Mouse (Mus musculus): ENCODE data around the gene Abt1. TPM values are rescaled to one million over a fixed set of nuclear protein-coding genes. Genes with fewer than 3 reads are reported as not detected.

Gene Abt1
- 8.7 and 9.1 TPM in 2 replicates for polyA plus RNA-seq (2015; fragmentation: Nextera tagmentation; extraction: Ambion mirVana)

GRCm38 (mm10) chr13:23423286-23424051 lies at the start of gene Abt1:
Gene Abt1, minus strand, starts transcription at chr13:23423866.

GRCm38 (mm10) chr13:23465600-23466109 lies 42.0 kb upstream of the Abt1 start, which contains the start of gene Btn1a1:
Gene Btn1a1, minus strand, starts transcription at chr13:23465901.

GRCm38 (mm10) chr13:23368583-23369420 lies 54.9 kb downstream of the Abt1 start, which contains the start of gene Zfp322a:
Gene Zfp322a, minus strand, starts transcription at chr13:23369208.

Other genes starting within 250 kb of the Abt1 start
- not detected in 2 replicates for gene Vmn1r220, start 235.9 kb downstream of the Abt1 start, polyA plus RNA-seq (2015; fragmentation: Nextera tagmentation; extraction: Ambion mirVana)
- gene Vmn1r221, start 209.7 kb downstream of the Abt1 start, polyA plus RNA-seq (2015; fragmentation: Nextera tagmentation; extraction: Ambion mirVana), result not detected in 2 replicates
- not detected in 2 replicates for gene Vmn1r222, start 187.9 kb downstream of the Abt1 start, polyA plus RNA-seq (2015; fragmentation: Nextera tagmentation; extraction: Ambion mirVana)
- gene Vmn1r223, start 176.7 kb downstream of the Abt1 start, polyA plus RNA-seq (2015; fragmentation: Nextera tagmentation; extraction: Ambion mirVana), result not detected in 2 replicates
- 18.7 and 18.8 TPM in 2 replicates for gene Zfp322a, start 54.7 kb downstream of the Abt1 start, polyA plus RNA-seq (2015; fragmentation: Nextera tagmentation; extraction: Ambion mirVana)
- gene Btn1a1, start 42.0 kb upstream of the Abt1 start, polyA plus RNA-seq (2015; fragmentation: Nextera tagmentation; extraction: Ambion mirVana), result not detected in 2 replicates
- gene Btn2a2, start 65.0 kb upstream of the Abt1 start, polyA plus RNA-seq (2015; fragmentation: Nextera tagmentation; extraction: Ambion mirVana), result 0.07 TPM in 1 of 2 replicates, not detected in the other
- 38.5 and 44.1 TPM in 2 replicates for gene Hist1h4h, start 107.2 kb upstream of the Abt1 start, polyA plus RNA-seq (2015; fragmentation: Nextera tagmentation; extraction: Ambion mirVana)
- 1.8 and 3.4 TPM in 2 replicates for gene Hist1h2af, start 110.0 kb upstream of the Abt1 start, polyA plus RNA-seq (2015; fragmentation: Nextera tagmentation; extraction: Ambion mirVana)
- gene Hist1h3g, start 111.6 kb upstream of the Abt1 start, polyA plus RNA-seq (2015; fragmentation: Nextera tagmentation; extraction: Ambion mirVana), result 1.00 and 1.2 TPM in 2 replicates
- gene Hist1h2bh, start 119.5 kb upstream of the Abt1 start, polyA plus RNA-seq (2015; fragmentation: Nextera tagmentation; extraction: Ambion mirVana), result 0.44 and 0.72 TPM in 2 replicates
- 0.50 and 0.59 TPM in 2 replicates for gene Hist1h3f, start 120.2 kb upstream of the Abt1 start, polyA plus RNA-seq (2015; fragmentation: Nextera tagmentation; extraction: Ambion mirVana)
- gene Hist1h4f, start 127.8 kb upstream of the Abt1 start, polyA plus RNA-seq (2015; fragmentation: Nextera tagmentation; extraction: Ambion mirVana), result 0.80 TPM in 1 of 2 replicates, not detected in the other
- gene Hist1h1d, start 129.4 kb upstream of the Abt1 start, polyA plus RNA-seq (2015; fragmentation: Nextera tagmentation; extraction: Ambion mirVana), result 0.58 and 0.85 TPM in 2 replicates
- 2.3 and 2.8 TPM in 2 replicates for gene Hist1h3e, start 138.5 kb upstream of the Abt1 start, polyA plus RNA-seq (2015; fragmentation: Nextera tagmentation; extraction: Ambion mirVana)
- gene Hist1h2ae, start 147.4 kb upstream of the Abt1 start, polyA plus RNA-seq (2015; fragmentation: Nextera tagmentation; extraction: Ambion mirVana), result 20.1 and 21.8 TPM in 2 replicates
- gene Hist1h2bg, start 147.5 kb upstream of the Abt1 start, polyA plus RNA-seq (2015; fragmentation: Nextera tagmentation; extraction: Ambion mirVana), result 3.8 and 4.3 TPM in 2 replicates
- gene Hist1h2bf, start 150.3 kb upstream of the Abt1 start, polyA plus RNA-seq (2015; fragmentation: Nextera tagmentation; extraction: Ambion mirVana), result 1.8 and 2.3 TPM in 2 replicates
- 0.91 TPM in 2 replicates for gene Hist1h2ad, start 150.5 kb upstream of the Abt1 start, polyA plus RNA-seq (2015; fragmentation: Nextera tagmentation; extraction: Ambion mirVana)
- 4.4 and 4.9 TPM in 2 replicates for gene Hist1h3d, start 151.9 kb upstream of the Abt1 start, polyA plus RNA-seq (2015; fragmentation: Nextera tagmentation; extraction: Ambion mirVana)
- 25.5 and 29.4 TPM in 2 replicates for gene Hist1h4d, start 157.7 kb upstream of the Abt1 start, polyA plus RNA-seq (2015; fragmentation: Nextera tagmentation; extraction: Ambion mirVana)
- 4.5 and 5.7 TPM in 2 replicates for gene Hist1h2be, start 197.3 kb upstream of the Abt1 start, polyA plus RNA-seq (2015; fragmentation: Nextera tagmentation; extraction: Ambion mirVana)
- 12.7 and 15.0 TPM in 2 replicates for gene Hist1h1e, start 198.7 kb upstream of the Abt1 start, polyA plus RNA-seq (2015; fragmentation: Nextera tagmentation; extraction: Ambion mirVana)